Mouse (Mus musculus) liver, adult 2 months (tissue): ENCODE results near the gene Rai14.

Experiments used
- CTCF ChIP-seq: fragments of 200-500 bp; IDR thresholded peaks from 2 replicates; pipeline ENCODE4 v1.5.1; 2011; ENCODE audit warnings: low read depth, low read length, control low read depth
- POLR2A ChIP-seq: fragments of 200-500 bp; IDR thresholded peaks from 2 replicates; pipeline ENCODE4 v1.6.1; 2011; ENCODE audit warnings: low read length, control low read depth; ENCODE audit not compliant: insufficient read depth; ENCODE audit errors: extremely low read depth

DNA sequence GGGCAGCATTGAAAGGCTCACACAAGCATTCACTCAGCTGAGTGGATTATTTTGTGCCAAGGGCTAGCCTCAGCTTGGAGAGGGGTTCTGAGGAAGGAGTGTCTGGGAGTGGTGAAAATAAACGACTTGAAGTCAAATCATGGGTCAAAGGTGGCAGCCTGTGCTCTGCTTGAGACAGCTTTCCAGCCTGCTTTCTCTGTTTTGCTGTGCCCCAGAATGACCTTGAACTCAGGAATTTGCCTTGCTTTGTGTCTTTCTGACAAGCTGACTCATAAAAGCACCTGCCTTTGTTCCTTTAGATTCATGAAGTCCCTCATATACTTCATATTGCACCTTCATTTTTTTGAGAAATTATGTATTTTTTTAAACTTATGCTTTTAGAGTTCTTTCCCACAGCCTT is 150.2 kb downstream of the Rai14 start:
- TF ChIP-seq POLR2A (no peak), CTCF (no peak)
